Mouse (Mus musculus) heart, postnatal 0 days (tissue): ENCODE measurements at regions not wholly inside any gene's neighbourhood (a gene's known extent, or its start where the extent isn't known, plus 50 kb on each side); places are given as distances from the start of the nearest gene placed in this dataset.

Source experiments
- ATAC-seq: fragments of 200-750 bp; cut with Nextera tagmentation; 2 replicates; pipeline ENCODE4 v1.8.0; 2017; ENCODE audit warnings: low read depth, moderate number of reproducible peaks, moderate library complexity; ENCODE audit not compliant: insufficient read depth
- DNase-seq: peaks from one replicate; pipeline ENCODE4 v3.0.0-alpha.2; 2016; ENCODE audit warnings: low spot score
- H3K27ac ChIP-seq: fragments of 300-500 bp; sonication (generic); 2 replicates; pipeline ENCODE4 v1.5.1; 2014; ENCODE audit warnings: low read depth, mild to moderate bottlenecking
- H3K27me3 ChIP-seq: fragments of 300-500 bp; sonication (generic); 2 replicates; pipeline ENCODE4 v1.6.1; 2014; ENCODE audit warnings: low read length, mixed read lengths; ENCODE audit not compliant: control insufficient read depth, insufficient read depth
- H3K36me3 ChIP-seq: fragments of 300-500 bp; sonication (generic); replicated peaks from 2 replicates; pipeline ENCODE4 v1.6.1; 2014; ENCODE audit warnings: low read length, mixed read lengths; ENCODE audit not compliant: control insufficient read depth, insufficient read depth
- H3K4me1 ChIP-seq: fragments of 300-500 bp; sonication (generic); 2 replicates; pipeline ENCODE4 v1.6.1; 2014; ENCODE audit warnings: antibody characterized with exemption; ENCODE audit not compliant: control insufficient read depth, insufficient read depth
- H3K4me2 ChIP-seq: fragments of 300-500 bp; sonication (generic); 2 replicates; pipeline ENCODE4 v1.6.1; 2014; ENCODE audit warnings: low read depth, mild to moderate bottlenecking, low read length, moderate library complexity
- H3K4me3 ChIP-seq: fragments of 300-500 bp; sonication (generic); 2 replicates; pipeline ENCODE4 v1.5.1; 2014; ENCODE audit warnings: low read depth, low read length
- H3K9ac ChIP-seq: fragments of 300-500 bp; sonication (generic); replicated peaks from 2 replicates; pipeline ENCODE4 v1.6.1; 2014; ENCODE audit warnings: low read depth, low read length, mixed read lengths
- H3K9me3 ChIP-seq: fragments of 300-500 bp; sonication (generic); replicated peaks from 2 replicates; pipeline ENCODE4 v1.6.1; 2016; ENCODE audit warnings: low read length; ENCODE audit not compliant: control insufficient read depth
- CTCF ChIP-seq: IDR thresholded peaks from 2 replicates; pipeline ENCODE4 v1.5.1; 2016; ENCODE audit warnings: antibody characterized with exemption, control low read depth, low read depth
- EP300 ChIP-seq: IDR thresholded peaks from 2 replicates; pipeline ENCODE4 v1.6.1; 2016; ENCODE audit warnings: antibody characterized with exemption, low read depth
- WGBS: fragments of 180-500 bp; shearing (Covaris S2); extraction: QIAGEN DNeasy Blood & Tissue Kit; methylation state at CpG from one replicate; pipeline ENCODE4 v1.1.7; 2014; 5-methylcytosine and 5-hydroxymethylcytosine counted together

GRCm38 (mm10) chr4:124257006-124257405, 339.2 kb upstream of the 4930535I16Rik start:
- H3K4me1 ChIP-seq = 0 out of 2 replicates have a peak, but pooled peaks cover 2% of the 10 kb centered on the region
- no peaks in the 10 kb centered on the region for H3K9me3 ChIP-seq
- no peak overlapping the region for H3K4me3 ChIP-seq
- no peak overlapping the region for H3K4me2 ChIP-seq
- no peak overlapping the region for H3K27ac ChIP-seq
- H3K36me3 ChIP-seq = no peaks in the 10 kb centered on the region
- TF ChIP-seq CTCF = no peak
- no peak for TF ChIP-seq EP300
- no peak overlapping the region for H3K9ac ChIP-seq
- ATAC-seq (no peak), DNase-seq (no peak)
- H3K27me3 ChIP-seq = 0 out of 2 replicates have a peak, but pooled peaks cover 7% of the 10 kb centered on the region
- 33% methylated on average over 9 of the region's 9 CpGs for WGBS

GRCm38 (mm10) chr4:124256515-124256914, 338.7 kb upstream of the 4930535I16Rik start:
- H3K9me3 ChIP-seq = no peaks in the 10 kb centered on the region
- H3K4me2 ChIP-seq = no peak overlapping the region
- ATAC-seq (no peak), DNase-seq (no peak)
- TF ChIP-seq EP300 (no peak), CTCF (no peak)
- no peak overlapping the region for H3K27ac ChIP-seq
- 0 out of 2 replicates have a peak, but pooled peaks cover 2% of the 10 kb centered on the region for H3K4me1 ChIP-seq
- 83% methylated on average over 7 of the region's 7 CpGs for WGBS
- no peak overlapping the region for H3K4me3 ChIP-seq
- no peak overlapping the region for H3K9ac ChIP-seq
- no peaks in the 10 kb centered on the region for H3K36me3 ChIP-seq
- 0 out of 2 replicates have a peak, but pooled peaks cover 7% of the 10 kb centered on the region for H3K27me3 ChIP-seq

- WGBS = 64% methylated on average over 7 of the region's 7 CpGs
- ATAC-seq (no peak), DNase-seq (no peak)
- H3K27me3 ChIP-seq = 0 out of 2 replicates have a peak, but pooled peaks cover 7% of the 10 kb centered on the region
- H3K36me3 ChIP-seq = no peaks in the 10 kb centered on the region
- no peak overlapping the region for H3K27ac ChIP-seq
- H3K4me1 ChIP-seq = 0 out of 2 replicates have a peak, but pooled peaks cover 2% of the 10 kb centered on the region
- no peak overlapping the region for H3K4me2 ChIP-seq
- H3K9me3 ChIP-seq = no peaks in the 10 kb centered on the region
- H3K4me3 ChIP-seq = no peak overlapping the region
- no peak overlapping the region for H3K9ac ChIP-seq
- TF ChIP-seq EP300 (no peak), CTCF (no peak)
These were observed 337.3 kb upstream of the 4930535I16Rik start for GRCm38 (mm10) chr4:124255183-124255543.

- Histone ChIP-seq H3K4me2 (no peak overlapping the region), H3K36me3 (no peaks in the 10 kb centered on the region), H3K4me1 (0 out of 2 replicates have a peak, but pooled peaks cover 2% of the 10 kb centered on the region), H3K9me3 (no peaks in the 10 kb centered on the region), H3K4me3 (no peak overlapping the region), H3K9ac (no peak overlapping the region), H3K27ac (no peak overlapping the region), H3K27me3 (0 out of 2 replicates have a peak, but pooled peaks cover 7% of the 10 kb centered on the region)
- WGBS = 62% methylated on average over 22 of the region's 22 CpGs
- TF ChIP-seq CTCF = no peak
- TF ChIP-seq EP300 = no peak
- no peak for ATAC-seq
- no peak for DNase-seq
These were observed 336.8 kb upstream of the 4930535I16Rik start for GRCm38 (mm10) chr4:124254446-124255182.

- Histone ChIP-seq H3K4me1 (no peaks in the 10 kb centered on the region), H3K27ac (no peak overlapping the region), H3K27me3 (no peaks in the 10 kb centered on the region), H3K9ac (no peak overlapping the region), H3K36me3 (no peaks in the 10 kb centered on the region), H3K4me3 (no peak overlapping the region), H3K9me3 (no peaks in the 10 kb centered on the region), H3K4me2 (no peak overlapping the region)
- 36% methylated on average over 13 of the region's 13 CpGs for whole genome bisulfite sequencing
- TF ChIP-seq CTCF = no peak
- TF ChIP-seq EP300 = no peak
- ATAC-seq = no peak
- DNase-seq = no peak
These were observed 323.8 kb upstream of the 4930535I16Rik start for GRCm38 (mm10) chr4:124241600-124241999.

- H3K27me3 ChIP-seq = 0 out of 2 replicates have a peak, but pooled peaks cover 11% of the 10 kb centered on the region
- peak overlapping the region; percentile 14 for H3K4me2 ChIP-seq
- WGBS = 20% methylated on average over 16 of the region's 16 CpGs
- DNase-seq (peak; percentile 89), ATAC-seq (peak; percentile 95)
- no peaks in the 10 kb centered on the region for H3K9me3 ChIP-seq
- H3K4me3 ChIP-seq = no peak overlapping the region
- TF ChIP-seq EP300 (peak; percentile 90), CTCF (no peak)
- H3K9ac ChIP-seq = no peak overlapping the region
- peaks cover 11% of the 10 kb centered on the region for H3K4me1 ChIP-seq
- 0 out of 2 replicates have a peak overlapping the region, but pooled peaks have one; percentile 18 for H3K27ac ChIP-seq
- no peaks in the 10 kb centered on the region for H3K36me3 ChIP-seq
These were observed 318.7 kb upstream of the 4930535I16Rik start for GRCm38 (mm10) chr4:124236476-124236875.
